ENCODE assay signal across 9 mouse cellular contexts in genomic region chr9:47265946-47266490, GRCm38 (mm10).
DNase-seq lines count a peak whose midpoint lies in the region; ATAC-seq and TF ChIP-seq lines count a peak whose summit lies in the region.
"Had no signal": no experiment of that assay in that cellular context is flagged by ENCODE, and none has a peak within 500 bp of the region (broad histone marks: within the 10 kb centered on the region; RNA-seq: fewer than 3 reads in every experiment).

No protein-coding gene starts in this region.

- ATAC-seq in hindbrain, embryonic 14.5 days (ENCODE audit: low FRiP score) = peak; percentile 68; the same call in 1 of the 2 replicates
- ATAC-seq in hindbrain, embryonic 11.5 days (ENCODE audit: low FRiP score) = no peak
- ATAC-seq in heart, embryonic 16.5 days (replicated peaks; ENCODE audit: extremely low read depth, insufficient read depth, low FRiP score) = peak; percentile 94
- peak; percentile 73 for ATAC-seq in limb, embryonic 13.5 days (ENCODE audit: low FRiP score, low read depth)
- ATAC-seq in stomach, embryonic 15.5 days (ENCODE audit: insufficient read depth, low FRiP score, low read depth) = peak; percentile 50; the same call in 1 of the 2 replicates

- DNase-seq in hindbrain, embryonic 14.5 days (ENCODE audit: low spot score) = peak; percentile 71
- DNase-seq in hindbrain, embryonic 11.5 days (ENCODE audit: low spot score) = no peak
- peak; percentile 87 for DNase-seq in adrenal gland, postnatal 14 days
- no peak for DNase-seq in cerebellum, adult 2 months
- no peak for DNase-seq in layer of hippocampus, adult 2 months (ENCODE audit: low spot score in 2 of 2)

- TF ChIP-seq POLR2A in cerebellum, adult 2 months (IDR thresholded peaks at IDR 0.05; ENCODE audit: borderline replicate concordance, insufficient read depth, low read length) = no peak

- TF ChIP-seq CTCF in cerebellum, adult 2 months (IDR thresholded peaks at IDR 0.05; ENCODE audit: borderline replicate concordance, insufficient read depth, low read depth, low read length) = no peak
- no peak for TF ChIP-seq CTCF in layer of hippocampus, adult 2 months (conservative IDR thresholded peaks at IDR 0.05)

- H3K27me3 ChIP-seq in hindbrain, embryonic 14.5 days (ENCODE audit: control insufficient read depth, insufficient read depth, low read length) = no peaks in the 10 kb centered on the region; the same call in 1 of the 2 replicates
- H3K27me3 ChIP-seq in hindbrain, embryonic 11.5 days (ENCODE audit: control insufficient read depth, insufficient read depth, low read length) = no peaks in the 10 kb centered on the region
- peaks cover 7% of the 10 kb centered on the region for H3K27me3 ChIP-seq in heart, embryonic 16.5 days (ENCODE audit: control insufficient read depth, insufficient read depth, low read length)
- H3K27me3 ChIP-seq in limb, embryonic 13.5 days = no peaks in the 10 kb centered on the region; the same call in 1 of the 2 replicates
- H3K27me3 ChIP-seq in stomach, embryonic 15.5 days (replicated peaks) = no peaks in the 10 kb centered on the region; the same call in 1 of the 2 replicates
- no peaks in the 10 kb centered on the region for H3K27me3 ChIP-seq in cerebellum, adult 2 months (ENCODE audit: control insufficient read depth, insufficient read depth, low read length)

- H3K9ac ChIP-seq in hindbrain, embryonic 14.5 days = no peak overlapping the region
- no peak overlapping the region for H3K9ac ChIP-seq in hindbrain, embryonic 11.5 days (ENCODE audit: low read depth, low read length)
- peak overlapping the region; percentile 41; the same call in 1 of the 2 replicates for H3K9ac ChIP-seq in heart, embryonic 16.5 days (ENCODE audit: low read length)
- H3K9ac ChIP-seq in limb, embryonic 13.5 days = no peak overlapping the region
- no peak overlapping the region for H3K9ac ChIP-seq in stomach, embryonic 15.5 days

- no peak overlapping the region for H3K4me3 ChIP-seq in hindbrain, embryonic 14.5 days (replicated peaks; ENCODE audit: low read length)
- no peak overlapping the region for H3K4me3 ChIP-seq in hindbrain, embryonic 11.5 days (ENCODE audit: low read depth, low read length)
- no peak overlapping the region for H3K4me3 ChIP-seq in heart, embryonic 16.5 days (ENCODE audit: low read length)
- H3K4me3 ChIP-seq in limb, embryonic 13.5 days = no peak overlapping the region
- H3K4me3 ChIP-seq in stomach, embryonic 15.5 days (replicated peaks) = no peak overlapping the region
- no peak overlapping the region for H3K4me3 ChIP-seq in cerebellum, adult 2 months (replicated peaks; ENCODE audit: insufficient read depth, low read depth, low read length)
- H3K4me3 ChIP-seq in layer of hippocampus, adult 2 months = no peak overlapping the region

- no peaks in the 10 kb centered on the region for H3K36me3 ChIP-seq in hindbrain, embryonic 14.5 days (replicated peaks; ENCODE audit: control insufficient read depth, insufficient read depth)
- no peaks in the 10 kb centered on the region for H3K36me3 ChIP-seq in hindbrain, embryonic 11.5 days (ENCODE audit: control insufficient read depth, insufficient read depth, low read length)
- H3K36me3 ChIP-seq in heart, embryonic 16.5 days (ENCODE audit: control insufficient read depth, insufficient read depth) = no peaks in the 10 kb centered on the region
- H3K36me3 ChIP-seq in limb, embryonic 13.5 days = no peaks in the 10 kb centered on the region
- H3K36me3 ChIP-seq in stomach, embryonic 15.5 days = no peaks in the 10 kb centered on the region

- no peak overlapping the region for H3K4me2 ChIP-seq in hindbrain, embryonic 14.5 days (replicated peaks)
- no peak overlapping the region for H3K4me2 ChIP-seq in hindbrain, embryonic 11.5 days (replicated peaks; ENCODE audit: low read depth, low read length)
- H3K4me2 ChIP-seq in heart, embryonic 16.5 days (ENCODE audit: low read depth, low read length) = no peak overlapping the region
- no peak overlapping the region for H3K4me2 ChIP-seq in limb, embryonic 13.5 days (replicated peaks)
- no peak overlapping the region for H3K4me2 ChIP-seq in stomach, embryonic 15.5 days

- H3K27ac ChIP-seq in hindbrain, embryonic 14.5 days = no peak overlapping the region
- no peak overlapping the region for H3K27ac ChIP-seq in hindbrain, embryonic 11.5 days (ENCODE audit: low read depth, low read length)
- peak overlapping the region; percentile 52 for H3K27ac ChIP-seq in heart, embryonic 16.5 days (ENCODE audit: low read length)
- no peak overlapping the region for H3K27ac ChIP-seq in limb, embryonic 13.5 days
- H3K27ac ChIP-seq in stomach, embryonic 15.5 days = peak overlapping the region; percentile 26; the same call in 1 of the 2 replicates
- no peak overlapping the region for H3K27ac ChIP-seq in cerebellum, adult 2 months (ENCODE audit: insufficient read depth, low read length)
- H3K27ac ChIP-seq in layer of hippocampus, adult 2 months = no peak overlapping the region
- H3K27ac ChIP-seq: macrophage had no signal

- WGBS in hindbrain, embryonic 14.5 days = 54% methylated on average over 9 of the region's 9 CpGs
- 68% methylated on average over 9 of the region's 9 CpGs for WGBS in hindbrain, embryonic 11.5 days
- WGBS in heart, embryonic 16.5 days = 30% methylated on average over 9 of the region's 9 CpGs
- WGBS in limb, embryonic 13.5 days = 42% methylated on average over 9 of the region's 9 CpGs
- 34% methylated on average over 9 of the region's 9 CpGs for WGBS in stomach, embryonic 15.5 days
- 38% methylated on average over 9 of the region's 9 CpGs for WGBS in cerebellum, adult 2 months

- H3K9me3 ChIP-seq in hindbrain, embryonic 14.5 days (ENCODE audit: control insufficient read depth, low read length) = no peaks in the 10 kb centered on the region
- no peaks in the 10 kb centered on the region for H3K9me3 ChIP-seq in hindbrain, embryonic 11.5 days (ENCODE audit: control insufficient read depth, low read length)
- H3K9me3 ChIP-seq in heart, embryonic 16.5 days (replicated peaks; ENCODE audit: control insufficient read depth, low read length) = no peaks in the 10 kb centered on the region
- H3K9me3 ChIP-seq in limb, embryonic 13.5 days = no peaks in the 10 kb centered on the region
- no peaks in the 10 kb centered on the region for H3K9me3 ChIP-seq in stomach, embryonic 15.5 days

- peaks cover 6% of the 10 kb centered on the region for H3K4me1 ChIP-seq in hindbrain, embryonic 14.5 days (replicated peaks; ENCODE audit: control insufficient read depth, insufficient read depth, low read length)
- no peaks in the 10 kb centered on the region for H3K4me1 ChIP-seq in hindbrain, embryonic 11.5 days (replicated peaks; ENCODE audit: control insufficient read depth, insufficient read depth, low read length)
- peaks cover 9% of the 10 kb centered on the region for H3K4me1 ChIP-seq in heart, embryonic 16.5 days (ENCODE audit: control insufficient read depth, insufficient read depth, low read length)
- H3K4me1 ChIP-seq in limb, embryonic 13.5 days = peaks cover 16% of the 10 kb centered on the region
- H3K4me1 ChIP-seq in stomach, embryonic 15.5 days = peaks cover 8% of the 10 kb centered on the region
- no peaks in the 10 kb centered on the region; the same call in 1 of the 2 replicates for H3K4me1 ChIP-seq in cerebellum, adult 2 months (ENCODE audit: control insufficient read depth, insufficient read depth, low read length)

Comparison
In these comparisons a context has a peak if more than half of its experiments do, and no peak if none do; other contexts are left out.
1. DNase-seq: peak in hindbrain, embryonic 14.5 days (single experiment) and adrenal gland, postnatal 14 days (single experiment); none in hindbrain, embryonic 11.5 days (single experiment), cerebellum, adult 2 months (0 of 2) and layer of hippocampus, adult 2 months (0 of 2).
2. H3K27ac ChIP-seq: peak in heart, embryonic 16.5 days (single experiment) and stomach, embryonic 15.5 days (single experiment); none in hindbrain, embryonic 14.5 days (single experiment), hindbrain, embryonic 11.5 days (single experiment), limb, embryonic 13.5 days (single experiment), cerebellum, adult 2 months (single experiment) and layer of hippocampus, adult 2 months (single experiment).